Mouse (Mus musculus) olfactory bulb, adult 2 months (tissue): ENCODE data around the gene Vrk1.

Experiments
- CTCF ChIP-seq: fragments of 200-500 bp; IDR thresholded peaks from 2 replicates; pipeline ENCODE4 v1.5.1; 2012; ENCODE audit warnings: low read depth, mild to moderate bottlenecking, low read length, moderate library complexity; ENCODE audit not compliant: insufficient read depth
- POLR2A ChIP-seq: fragments of 200-500 bp; IDR thresholded peaks from 2 replicates; pipeline ENCODE4 v1.6.1; 2012; ENCODE audit warnings: mild to moderate bottlenecking, low read depth, low read length, moderate library complexity; ENCODE audit not compliant: insufficient read depth

DNA sequence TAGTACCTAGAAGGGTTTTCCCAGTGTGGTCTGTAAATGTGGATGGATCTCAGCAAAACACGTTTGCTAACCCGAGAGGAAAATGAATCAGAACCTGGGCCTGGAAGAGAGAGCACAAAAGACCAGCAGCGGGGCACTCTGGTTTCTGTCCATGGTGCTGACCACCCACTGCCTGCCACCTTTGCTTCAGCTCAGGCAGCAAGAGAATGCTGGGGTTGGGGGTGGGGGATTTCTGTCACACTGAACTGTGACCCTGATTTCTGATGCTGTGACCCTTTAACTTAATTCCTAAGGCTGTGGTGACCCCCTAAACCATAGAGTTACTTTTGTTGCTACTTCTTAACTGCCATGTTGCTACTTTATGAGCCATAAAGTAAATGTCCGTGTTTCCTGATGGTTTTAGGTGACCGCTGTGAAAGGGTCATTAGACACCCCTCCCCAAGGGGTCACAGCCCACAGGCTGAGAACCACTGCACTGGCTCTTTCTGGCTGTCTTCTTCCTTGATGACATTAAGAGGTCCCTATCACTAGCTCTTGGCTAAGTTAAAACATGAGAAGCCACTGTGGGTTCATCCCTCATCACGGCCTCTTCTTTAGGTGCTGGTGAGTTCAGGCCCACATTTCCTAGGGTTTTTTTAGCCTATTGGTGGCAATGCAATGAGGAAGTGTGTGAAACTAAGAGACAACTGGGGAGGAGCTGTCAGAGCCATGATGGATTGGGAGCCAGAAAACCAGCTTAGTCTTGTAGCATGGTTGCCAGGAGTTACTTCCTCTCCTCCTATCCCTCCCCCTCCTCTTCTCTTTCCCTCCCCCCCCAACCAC lies 105.3 kb downstream of the Vrk1 start:
- TF ChIP-seq POLR2A (no peak), CTCF (no peak)
